Comparison of ENCODE assay signal across 9 mouse cellular contexts in genomic region chr19:37955425-37956001, GRCm38 (mm10).
DNase-seq lines count a peak whose midpoint lies in the region; ATAC-seq and TF ChIP-seq lines count a peak whose summit lies in the region.
"Had no signal": no experiment of that assay in that cellular context is flagged by ENCODE, and none has a peak within 500 bp of the region (broad histone marks: within the 10 kb centered on the region; RNA-seq: fewer than 3 reads in every experiment).

No protein-coding gene starts in this region.

- no peaks in the 10 kb centered on the region for H3K27me3 ChIP-seq in heart, embryonic 15.5 days
- no peaks in the 10 kb centered on the region for H3K27me3 ChIP-seq in liver, postnatal 0 days (ENCODE audit: insufficient read depth, low read length)
- no peaks in the 10 kb centered on the region for H3K27me3 ChIP-seq in neural tube, embryonic 14.5 days (ENCODE audit: control insufficient read depth, insufficient read depth, low read length)
- H3K27me3 ChIP-seq: liver, embryonic 15.5 days had no signal

- DNase-seq in CD4-positive, CD25-positive, alpha-beta regulatory T cell, adult 2 months (ENCODE audit: low read depth, low spot score) = peak; percentile 82
- peak; percentile 64 to 84 for DNase-seq in kidney, postnatal 25 days
- DNase-seq in liver, postnatal 0 days = peak; percentile 70
- peak; percentile 82 for DNase-seq in testis, postnatal 10 days (ENCODE audit: low spot score)

- no peaks in the 10 kb centered on the region for H3K36me3 ChIP-seq in heart, embryonic 15.5 days
- no peaks in the 10 kb centered on the region for H3K36me3 ChIP-seq in liver, postnatal 0 days (replicated peaks; ENCODE audit: insufficient read depth, low read length)
- H3K36me3 ChIP-seq in neural tube, embryonic 14.5 days (ENCODE audit: control insufficient read depth, insufficient read depth, low read length) = no peaks in the 10 kb centered on the region
- H3K36me3 ChIP-seq: liver, embryonic 15.5 days had no signal

- ATAC-seq in heart, embryonic 15.5 days (replicated peaks; ENCODE audit: insufficient number of reproducible peaks, insufficient read depth, low FRiP score, low read depth) = peak; percentile 62; the same call in 1 of the 2 replicates
- peak; percentile 72 for ATAC-seq in liver, postnatal 0 days
- peak; percentile 85 for ATAC-seq in neural tube, embryonic 14.5 days (ENCODE audit: low read depth)

- WGBS in bone marrow, adult 2 months = 33% methylated on average over 7 of the region's 7 CpGs
- 31% methylated on average over 7 of the region's 7 CpGs for WGBS in heart, embryonic 15.5 days
- 31% methylated on average over 7 of the region's 7 CpGs for WGBS in liver, postnatal 0 days (ENCODE audit: insufficient replicate concordance)
- WGBS in neural tube, embryonic 14.5 days = 41% methylated on average over 7 of the region's 7 CpGs

- no peaks in the 10 kb centered on the region for H3K4me1 ChIP-seq in bone marrow, adult 2 months (ENCODE audit: control insufficient read depth, insufficient read depth, low read length)
- peaks cover 27% of the 10 kb centered on the region for H3K4me1 ChIP-seq in embryonic fibroblast, embryonic 13.5 days (ENCODE audit: control insufficient read depth, insufficient read depth, low read length)
- H3K4me1 ChIP-seq in heart, embryonic 15.5 days (replicated peaks) = no peaks in the 10 kb centered on the region
- H3K4me1 ChIP-seq in liver, postnatal 0 days (ENCODE audit: insufficient read depth) = no peaks in the 10 kb centered on the region
- no peaks in the 10 kb centered on the region for H3K4me1 ChIP-seq in neural tube, embryonic 14.5 days (ENCODE audit: control insufficient read depth, insufficient read depth, low read length)
- H3K4me1 ChIP-seq: liver, embryonic 15.5 days had no signal

- H3K27ac ChIP-seq in bone marrow, adult 2 months (ENCODE audit: control insufficient read depth, insufficient read depth, low read depth, low read length, poor library complexity) = no peak overlapping the region
- peak overlapping the region; percentile 99 for H3K27ac ChIP-seq in embryonic fibroblast, embryonic 13.5 days (ENCODE audit: insufficient read depth, low read length)
- no peak overlapping the region for H3K27ac ChIP-seq in heart, embryonic 15.5 days
- H3K27ac ChIP-seq in liver, postnatal 0 days (ENCODE audit: low read depth) = no peak overlapping the region
- H3K27ac ChIP-seq in neural tube, embryonic 14.5 days (ENCODE audit: low read depth, low read length) = no peak overlapping the region
- H3K27ac ChIP-seq: liver, embryonic 15.5 days had no signal

- H3K9ac ChIP-seq in heart, embryonic 15.5 days = no peak overlapping the region
- no peak overlapping the region for H3K9ac ChIP-seq in liver, postnatal 0 days (replicated peaks)
- no peak overlapping the region for H3K9ac ChIP-seq in neural tube, embryonic 14.5 days (replicated peaks; ENCODE audit: low read depth, low read length)
- H3K9ac ChIP-seq: liver, embryonic 15.5 days had no signal

- no peak; the same call in 1 of the 2 replicates for TF ChIP-seq EP300 in liver, postnatal 0 days (IDR thresholded peaks at IDR 0.05; ENCODE audit: low read depth)

- no peak overlapping the region for H3K4me3 ChIP-seq in bone marrow, adult 2 months (replicated peaks; ENCODE audit: control insufficient read depth, low read depth, low read length)
- H3K4me3 ChIP-seq in embryonic fibroblast, embryonic 13.5 days (ENCODE audit: insufficient read depth, low read length) = no peak overlapping the region
- H3K4me3 ChIP-seq in heart, embryonic 15.5 days = no peak overlapping the region
- H3K4me3 ChIP-seq in liver, postnatal 0 days (ENCODE audit: low read depth, low read length) = no peak overlapping the region
- H3K4me3 ChIP-seq in neural tube, embryonic 14.5 days (ENCODE audit: low read depth, low read length) = no peak overlapping the region
- H3K4me3 ChIP-seq: liver, embryonic 15.5 days had no signal

- TF ChIP-seq CTCF in bone marrow, adult 2 months (IDR thresholded peaks at IDR 0.05; ENCODE audit: control insufficient read depth, insufficient read depth, low read length) = peak; percentile 84
- TF ChIP-seq CTCF in embryonic fibroblast, embryonic 13.5 days (IDR thresholded peaks at IDR 0.05; ENCODE audit: borderline replicate concordance, insufficient read depth, low read length) = peak; percentile 28; the same call in 1 of the 2 replicates
- TF ChIP-seq CTCF in liver, postnatal 0 days (IDR thresholded peaks at IDR 0.05; ENCODE audit: low read depth) = peak; percentile 95

- H3K9me3 ChIP-seq in heart, embryonic 15.5 days (replicated peaks) = no peaks in the 10 kb centered on the region
- no peaks in the 10 kb centered on the region for H3K9me3 ChIP-seq in liver, postnatal 0 days (ENCODE audit: low read length)
- H3K9me3 ChIP-seq in neural tube, embryonic 14.5 days (ENCODE audit: control insufficient read depth, low read length) = no peaks in the 10 kb centered on the region
- H3K9me3 ChIP-seq: liver, embryonic 15.5 days had no signal

- TF ChIP-seq POLR2A in bone marrow, adult 2 months (IDR thresholded peaks at IDR 0.05; ENCODE audit: borderline replicate concordance, control insufficient read depth, low read depth, low read length) = no peak
- TF ChIP-seq POLR2A in embryonic fibroblast, embryonic 13.5 days (IDR thresholded peaks at IDR 0.05; ENCODE audit: low read depth, low read length) = no peak

- H3K4me2 ChIP-seq in heart, embryonic 15.5 days = no peak overlapping the region
- H3K4me2 ChIP-seq in liver, postnatal 0 days (ENCODE audit: low read depth, low read length) = no peak overlapping the region
- no peak overlapping the region for H3K4me2 ChIP-seq in neural tube, embryonic 14.5 days (ENCODE audit: low read depth, low read length)
- H3K4me2 ChIP-seq: liver, embryonic 15.5 days had no signal

Comparison
In these comparisons a context has a peak if more than half of its experiments do, and no peak if none do; other contexts are left out.
1. CTCF ChIP-seq: peak in every context shown above with its lines; median percentile 95 in liver, postnatal 0 days; 84 in bone marrow, adult 2 months; 28 in embryonic fibroblast, embryonic 13.5 days.